Comparison of ENCODE assay signal across 9 mouse cellular contexts in the genomic region with DNA sequence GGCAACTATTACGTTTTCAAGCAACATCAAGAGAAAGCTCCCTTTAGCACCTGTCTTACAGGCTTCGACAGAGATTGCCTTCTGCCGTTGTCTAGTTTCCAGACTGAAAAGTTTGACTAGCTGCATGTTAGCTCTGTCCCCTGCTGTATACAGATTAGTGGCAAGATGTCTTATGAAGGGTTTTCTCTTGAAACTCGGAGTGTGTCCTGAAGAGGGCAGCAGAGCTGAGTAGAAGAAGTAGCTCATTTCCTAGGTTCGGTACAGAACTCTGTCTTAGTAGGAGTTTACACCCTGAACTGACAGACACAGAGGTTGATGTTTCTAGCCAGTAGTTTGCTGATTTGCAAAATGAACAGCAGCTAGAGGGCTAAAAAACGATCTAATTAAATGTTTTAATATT. TPM values are rescaled to one million over a fixed set of nuclear protein-coding genes. Genes with fewer than 3 reads are reported as not detected.
DNase-seq lines count a peak whose midpoint lies in the region; ATAC-seq and TF ChIP-seq lines count a peak whose summit lies in the region.
"Had no signal": no experiment of that assay in that cellular context is flagged by ENCODE, and none has a peak within 500 bp of the region (broad histone marks: within the 10 kb centered on the region; RNA-seq: fewer than 3 reads in every experiment).

No protein-coding gene starts in this region.

- WGBS in hindbrain, embryonic 11.5 days = 60% methylated on average over 6 of the region's 6 CpGs
- WGBS in hindbrain, embryonic 12.5 days = 49% methylated on average over 6 of the region's 6 CpGs

- no peak overlapping the region for H3K4me3 ChIP-seq in hindbrain, embryonic 11.5 days (ENCODE audit: low read depth, low read length)
- no peak overlapping the region for H3K4me3 ChIP-seq in hindbrain, embryonic 12.5 days
- H3K4me3 ChIP-seq in cortical plate, adult 2 months (ENCODE audit: insufficient read depth, low read length) = no peak overlapping the region
- H3K4me3 ChIP-seq: limb, embryonic 12.5 days had no signal

- TF ChIP-seq POLR2A in cortical plate, adult 2 months (IDR thresholded peaks at IDR 0.05; ENCODE audit: extremely low read depth, insufficient read depth, low read length) = no peak

- H3K9me3 ChIP-seq in hindbrain, embryonic 11.5 days (ENCODE audit: control insufficient read depth, low read length) = no peaks in the 10 kb centered on the region
- H3K9me3 ChIP-seq in hindbrain, embryonic 12.5 days (replicated peaks) = no peaks in the 10 kb centered on the region
- H3K9me3 ChIP-seq: limb, embryonic 12.5 days had no signal

- H3K9ac ChIP-seq in hindbrain, embryonic 11.5 days (ENCODE audit: low read depth, low read length) = no peak overlapping the region
- H3K9ac ChIP-seq in hindbrain, embryonic 12.5 days = no peak overlapping the region
- H3K9ac ChIP-seq: limb, embryonic 12.5 days had no signal

- no peaks in the 10 kb centered on the region for H3K27me3 ChIP-seq in hindbrain, embryonic 11.5 days (ENCODE audit: control insufficient read depth, insufficient read depth, low read length)
- no peaks in the 10 kb centered on the region for H3K27me3 ChIP-seq in hindbrain, embryonic 12.5 days
- H3K27me3 ChIP-seq: limb, embryonic 12.5 days had no signal

- ATAC-seq in hindbrain, embryonic 11.5 days (ENCODE audit: low FRiP score) = no peak
- ATAC-seq in hindbrain, embryonic 12.5 days (ENCODE audit: low FRiP score) = no peak
- ATAC-seq in activated CD4-positive, CD25-positive, alpha-beta regulatory T cell, adult 4 months = peak; percentile 83
- peak; percentile 97 for ATAC-seq in megakaryocyte-erythroid progenitor cell, adult 5-6 weeks (replicated peaks; ENCODE audit: low FRiP score, low TSS enrichment, poor library complexity, severe bottlenecking)

- no peaks in the 10 kb centered on the region for H3K36me3 ChIP-seq in hindbrain, embryonic 11.5 days (ENCODE audit: control insufficient read depth, insufficient read depth, low read length)
- H3K36me3 ChIP-seq in hindbrain, embryonic 12.5 days = peaks cover 18% of the 10 kb centered on the region; the same call in 1 of the 2 replicates

- intact Hi-C loops in heart, postnatal 14 days (cut with DNase I) = no loop called here

- no peak overlapping the region for H3K4me2 ChIP-seq in hindbrain, embryonic 11.5 days (replicated peaks; ENCODE audit: low read depth, low read length)
- no peak overlapping the region for H3K4me2 ChIP-seq in hindbrain, embryonic 12.5 days (replicated peaks)
- H3K4me2 ChIP-seq: limb, embryonic 12.5 days had no signal

- TF ChIP-seq CTCF in cortical plate, adult 2 months (IDR thresholded peaks at IDR 0.05; ENCODE audit: extremely low read depth, insufficient read depth, low read length) = peak; percentile 46; the same call in 1 of the 2 replicates

- DNase-seq in hindbrain, embryonic 11.5 days (ENCODE audit: low spot score) = peak; percentile 71
- peak; percentile 60 to 74 for DNase-seq in heart, postnatal 14 days
- peak; percentile 38 for DNase-seq in layer of hippocampus, adult 9-11 months
- DNase-seq in spleen, postnatal 14 days (ENCODE audit: low spot score in 2 of 2) = peak; percentile 16 to 51

- H3K27ac ChIP-seq in hindbrain, embryonic 11.5 days (ENCODE audit: low read depth, low read length) = no peak overlapping the region
- H3K27ac ChIP-seq in hindbrain, embryonic 12.5 days = no peak overlapping the region
- no peak overlapping the region for H3K27ac ChIP-seq in cortical plate, adult 2 months (ENCODE audit: insufficient read depth, low read length)
- H3K27ac ChIP-seq: limb, embryonic 12.5 days had no signal

- H3K4me1 ChIP-seq in hindbrain, embryonic 11.5 days (replicated peaks; ENCODE audit: control insufficient read depth, insufficient read depth, low read length) = no peaks in the 10 kb centered on the region
- H3K4me1 ChIP-seq in hindbrain, embryonic 12.5 days = no peaks in the 10 kb centered on the region
- no peaks in the 10 kb centered on the region for H3K4me1 ChIP-seq in cortical plate, adult 2 months (ENCODE audit: control insufficient read depth, insufficient read depth, low read length)
- H3K4me1 ChIP-seq: limb, embryonic 12.5 days had no signal

RNA-seq across cellular contexts. Expression of a gene that starts 15.0 kb away (rescaled TPM):
- polyA plus RNA-seq in hindbrain, embryonic 11.5 days (2014; fragmentation: Nextera tagmentation; extraction: Ambion mirVana) = 11.5 and 13.4 TPM in 2 replicates
- polyA plus RNA-seq in hindbrain, embryonic 12.5 days (2016; fragmentation: Nextera tagmentation; extraction: Ambion mirVana) = 7.6 and 7.8 TPM in 2 replicates
- 1 to 10 TPM; 1.5 to 2.3 TPM for polyA plus RNA-seq in activated CD4-positive, CD25-positive, alpha-beta regulatory T cell, adult 4 months (2017; shearing (Covaris generic))
- 25.9 and 28.7 TPM in 2 replicates for polyA plus RNA-seq in cortical plate, adult 2 months (2012; rRNA removed)
- total RNA-seq in heart, postnatal 14 days (2021) = 10 to 100 TPM; 20.5 to 21.4 TPM
- total RNA-seq in megakaryocyte-erythroid progenitor cell, adult 5-6 weeks (2014; fragmentation: Nextera tagmentation) = 1.8 and 2.6 TPM in 2 replicates
- 2.2 and 5.0 TPM in 2 replicates for total RNA-seq in megakaryocyte-erythroid progenitor cell, adult 5-6 weeks (2017)

RNA-seq across cellular contexts. Expression of a gene that starts 32.3 kb away (rescaled TPM):
- 0.33 and 0.52 TPM in 2 replicates for polyA plus RNA-seq in hindbrain, embryonic 11.5 days (2014; fragmentation: Nextera tagmentation; extraction: Ambion mirVana)
- polyA plus RNA-seq in hindbrain, embryonic 12.5 days (2016; fragmentation: Nextera tagmentation; extraction: Ambion mirVana) = 0.48 and 0.56 TPM in 2 replicates
- under 1 TPM; 0.53 to 0.64 TPM for polyA plus RNA-seq in activated CD4-positive, CD25-positive, alpha-beta regulatory T cell, adult 4 months (2017; shearing (Covaris generic))
- 0.66 and 0.90 TPM in 2 replicates for polyA plus RNA-seq in cortical plate, adult 2 months (2012; rRNA removed)
- total RNA-seq in heart, postnatal 14 days (2021) = 1 to 10 TPM; 4.7 to 4.9 TPM
- 0.52 and 1.5 TPM in 2 replicates for total RNA-seq in megakaryocyte-erythroid progenitor cell, adult 5-6 weeks (2014; fragmentation: Nextera tagmentation)
- total RNA-seq in megakaryocyte-erythroid progenitor cell, adult 5-6 weeks (2017) = 2.0 and 2.6 TPM in 2 replicates

Comparison
In these comparisons a context has a peak if more than half of its experiments do, and no peak if none do; other contexts are left out.
1. ATAC-seq: peak in activated CD4-positive, CD25-positive, alpha-beta regulatory T cell, adult 4 months (single experiment) and megakaryocyte-erythroid progenitor cell, adult 5-6 weeks (single experiment); none in hindbrain, embryonic 11.5 days (single experiment) and hindbrain, embryonic 12.5 days (single experiment).
2. Peak in every context shown above with its lines, with median percentiles within 50 percentile points of each other: DNase-seq.